Mouse (Mus musculus) 3134 (cell line): ENCODE data around the gene Gps2.
"Not testable (repeated sequence)": the region's sequence is repeated elsewhere in the genome, so short reads cannot be mapped to it uniquely, and the experiment has no call there.

Experiments used
- DNase-seq: peaks from one replicate; pipeline ENCODE4 v3.0.0-alpha.2; 2011; ENCODE audit warnings: low spot score; ENCODE audit not compliant: insufficient read length; ENCODE audit errors: extremely low read depth

Gene Gps2

DNA sequence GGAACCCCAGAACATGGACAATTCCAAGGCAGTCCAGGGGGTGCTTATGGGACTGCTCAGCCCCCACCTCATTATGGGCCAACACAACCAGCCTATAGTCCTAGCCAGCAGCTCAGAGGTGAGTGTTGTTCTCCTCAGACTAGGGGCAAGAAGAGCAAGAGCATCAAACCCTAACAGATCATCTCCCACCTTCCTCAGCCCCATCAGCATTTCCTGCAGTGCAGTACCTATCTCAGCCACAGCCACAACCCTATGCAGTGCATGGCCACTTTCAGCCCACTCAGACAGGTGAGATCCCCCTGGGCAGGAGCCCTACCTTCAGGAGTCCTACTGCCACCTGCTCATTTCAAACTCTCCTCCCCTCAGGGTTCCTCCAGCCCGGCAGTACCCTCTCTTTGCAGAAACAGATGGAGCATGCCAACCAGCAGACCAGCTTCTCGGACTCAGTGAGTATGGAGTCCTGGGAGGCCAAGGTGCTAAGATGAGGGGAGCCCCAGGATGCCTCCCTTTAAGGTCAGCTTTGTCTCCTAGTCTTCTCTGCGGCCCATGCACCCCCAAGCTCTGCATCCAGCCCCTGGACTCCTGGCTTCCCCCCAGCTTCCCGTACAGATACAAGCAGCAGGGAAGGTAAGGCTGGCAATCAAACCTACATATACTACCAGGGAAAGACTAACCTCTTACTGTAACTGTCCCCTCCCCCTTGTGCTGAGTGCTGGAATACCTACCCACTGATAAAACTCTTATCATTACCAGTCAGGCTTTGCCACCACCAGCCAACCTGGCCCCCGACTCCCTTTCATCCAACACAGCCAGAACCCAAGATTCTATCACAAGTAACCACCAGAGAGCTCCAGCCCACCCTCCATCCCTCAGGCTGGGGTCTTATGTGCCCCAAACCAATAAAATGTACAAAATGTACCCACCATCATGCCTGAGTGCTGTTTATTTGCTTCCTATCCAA lies 2.3 kb downstream of the Gps2 start:
- no peak for DNase-seq

- DNase-seq = not testable (repeated sequence)
These were observed 3.1 kb downstream of the Gps2 start for GRCm38 (mm10) chr11:69916652-69917378.

- no peak for DNase-seq
These were observed 3.8 kb downstream of the Gps2 start for GRCm38 (mm10) chr11:69917379-69917948.

- no peak for DNase-seq
These were observed 4.4 kb downstream of the Gps2 start for GRCm38 (mm10) chr11:69918118-69918517.

DNA sequence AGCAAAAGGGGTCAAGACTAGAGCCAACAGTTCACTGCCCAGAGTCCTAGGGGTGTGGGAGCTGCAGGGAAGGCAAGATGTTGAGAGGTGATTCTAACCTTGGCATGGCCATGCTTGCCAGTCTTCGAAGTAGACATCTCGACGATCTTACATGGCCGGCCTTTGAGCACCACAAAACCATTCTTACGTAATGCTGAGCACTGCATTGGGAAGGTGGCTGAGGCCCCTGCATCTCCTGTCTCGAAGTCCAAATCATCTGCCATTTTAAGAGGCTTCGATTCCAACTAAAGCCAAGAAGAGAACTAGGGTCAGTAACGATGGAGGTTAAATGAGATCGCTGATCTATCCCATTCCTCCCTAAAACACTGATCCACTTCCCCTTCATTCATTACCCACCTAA lies 5.4 kb downstream of the Gps2 start:
- no peak for DNase-seq

GRCm38 (mm10) chr11:69919661-69920265 lies 6.1 kb downstream of the Gps2 start:
- DNase-seq = peak; percentile 82

GRCm38 (mm10) chr11:69920266-69921031 lies 6.8 kb downstream of the Gps2 start:
- DNase-seq = peak; percentile 65

GRCm38 (mm10) chr11:69921114-69922011 lies 7.7 kb downstream of the Gps2 start, which contains the start of gene Eif5a:
Gene Eif5a (minus strand): TSS chr11:69921958.
- peak; percentile 100 for DNase-seq

DNA sequence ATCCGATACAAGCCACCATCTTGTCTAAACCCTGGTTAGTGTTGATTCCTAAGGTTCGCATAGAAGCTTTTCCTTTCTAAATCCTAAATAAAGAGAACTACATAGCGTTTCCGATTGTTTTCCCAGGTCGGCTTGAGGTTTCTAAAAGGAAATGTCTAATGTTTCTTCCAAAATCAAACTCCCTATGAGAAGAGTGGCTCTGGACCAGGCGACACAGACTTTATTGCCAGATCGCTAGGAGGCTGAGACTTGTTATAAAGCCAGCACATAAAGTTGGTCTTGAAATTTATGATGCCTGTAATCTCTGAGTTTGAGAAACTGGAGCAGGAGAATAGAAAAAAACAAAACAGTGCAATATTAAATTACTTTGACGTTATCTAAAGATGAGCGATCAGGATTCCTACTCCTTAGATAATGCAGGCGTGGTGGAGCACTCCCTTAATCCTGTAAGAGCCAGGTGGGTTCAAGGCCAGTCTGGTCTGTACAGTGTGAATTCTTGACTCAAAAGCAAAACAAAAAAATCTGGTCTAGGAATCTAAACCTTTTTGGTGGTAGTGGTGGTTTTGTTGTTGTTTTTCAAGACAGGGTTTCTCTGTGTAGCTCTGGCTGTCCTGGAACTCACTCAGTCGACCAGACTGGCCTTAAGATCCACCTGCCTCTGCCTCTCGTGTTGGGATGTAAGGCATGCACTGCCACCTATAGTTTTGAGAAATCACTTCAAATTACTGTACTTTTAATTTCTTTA lies 8.5 kb downstream of the Gps2 start:
- peak; percentile 36 for DNase-seq

GRCm38 (mm10) chr11:69922796-69923195 lies 9.1 kb downstream of the Gps2 start:
- no peak for DNase-seq

- DNase-seq = no peak
These were observed 13.8 kb downstream of the Gps2 start for GRCm38 (mm10) chr11:69927501-69927900.

DNA sequence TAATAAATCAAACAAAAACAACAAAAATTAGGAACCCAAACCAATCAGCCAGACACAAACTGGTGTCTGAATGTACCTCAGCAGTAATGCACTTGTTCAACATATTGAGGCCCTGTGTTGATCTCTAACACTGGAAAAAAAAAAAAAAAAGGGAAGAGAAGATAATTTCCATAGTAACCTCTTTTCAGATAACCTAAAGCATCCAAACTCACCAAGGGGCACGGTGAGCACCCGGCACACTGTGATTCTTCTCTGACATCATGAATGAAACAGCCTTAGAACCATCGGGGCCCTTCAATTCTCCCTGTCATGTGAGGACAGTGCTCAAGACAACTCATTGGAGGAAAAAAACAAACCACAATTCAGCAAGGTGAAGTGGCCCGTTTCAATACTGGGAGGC lies 16.0 kb downstream of the Gps2 start:
- DNase-seq = no peak

DNA sequence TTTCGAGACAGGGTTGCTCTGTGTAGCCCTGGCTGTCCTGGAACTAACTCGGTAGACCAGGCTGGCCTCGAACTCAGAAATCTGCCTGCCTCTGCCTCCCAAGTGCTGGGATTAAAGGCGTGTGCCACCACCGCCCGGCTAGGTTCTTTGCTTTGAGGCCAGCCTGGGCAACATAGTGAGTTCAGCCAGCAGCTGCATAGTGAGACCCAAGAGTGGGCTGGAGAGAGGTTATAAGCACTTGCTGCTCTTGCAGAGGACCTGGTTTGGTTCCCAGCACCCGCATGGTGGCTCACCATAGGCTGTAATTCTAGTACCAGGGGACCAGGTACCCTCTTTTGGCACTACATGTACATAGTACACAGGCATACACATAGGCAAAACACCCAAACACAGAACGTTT lies 16.5 kb downstream of the Gps2 start:
- DNase-seq = not testable (repeated sequence)

DNA sequence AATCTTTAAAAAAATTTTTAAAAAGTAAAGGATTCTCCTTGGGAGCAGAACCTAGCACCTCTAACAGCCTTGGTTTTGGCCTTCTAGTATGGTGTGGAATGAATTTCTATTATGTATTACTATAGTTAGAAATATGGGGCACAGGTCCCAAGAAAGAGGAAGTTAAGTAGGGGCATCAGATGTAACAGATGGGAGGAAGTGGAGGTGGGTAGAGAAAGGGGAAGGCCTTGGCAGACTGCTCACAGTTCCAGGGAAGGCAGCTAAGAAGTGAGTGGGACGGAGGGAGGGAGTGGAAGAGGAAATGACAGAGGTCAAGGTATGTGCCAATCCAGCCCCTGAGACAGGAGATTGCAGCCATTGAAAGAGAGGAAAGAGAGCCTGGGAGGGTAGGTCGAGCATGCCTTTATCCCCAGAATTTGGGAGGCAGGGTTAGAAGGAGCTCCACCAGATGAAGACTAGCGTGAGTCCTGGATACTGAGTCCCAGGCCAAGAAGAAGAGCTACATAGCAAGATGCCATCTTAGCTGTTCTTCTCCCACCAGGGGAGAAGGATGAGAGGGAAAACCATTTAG lies 17.4 kb downstream of the Gps2 start:
- DNase-seq = no peak

GRCm38 (mm10) chr11:69931769-69932168 lies 18.1 kb downstream of the Gps2 start:
- no peak for DNase-seq

GRCm38 (mm10) chr11:69932254-69932653 lies 18.6 kb downstream of the Gps2 start:
- DNase-seq = no peak

DNA sequence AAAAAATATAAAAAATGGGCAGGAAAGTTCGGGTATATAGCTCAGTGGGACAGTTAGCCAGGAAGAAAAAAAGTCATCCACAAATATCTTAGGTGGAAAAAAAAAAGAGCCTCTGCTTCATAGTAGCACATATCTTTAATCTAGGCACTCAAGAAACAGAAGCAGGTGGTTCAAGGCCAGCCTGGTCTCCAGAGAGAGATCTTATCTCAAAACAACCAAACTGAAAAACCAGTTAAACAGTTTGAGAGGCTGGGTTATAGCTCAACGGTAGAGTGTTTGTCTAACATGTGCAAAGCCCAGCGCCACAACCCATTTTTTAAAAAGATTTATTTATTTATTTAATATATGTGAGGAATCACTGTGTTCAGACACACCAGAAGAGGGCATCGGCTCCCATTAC lies 19.4 kb downstream of the Gps2 start:
- DNase-seq = no peak

DNA sequence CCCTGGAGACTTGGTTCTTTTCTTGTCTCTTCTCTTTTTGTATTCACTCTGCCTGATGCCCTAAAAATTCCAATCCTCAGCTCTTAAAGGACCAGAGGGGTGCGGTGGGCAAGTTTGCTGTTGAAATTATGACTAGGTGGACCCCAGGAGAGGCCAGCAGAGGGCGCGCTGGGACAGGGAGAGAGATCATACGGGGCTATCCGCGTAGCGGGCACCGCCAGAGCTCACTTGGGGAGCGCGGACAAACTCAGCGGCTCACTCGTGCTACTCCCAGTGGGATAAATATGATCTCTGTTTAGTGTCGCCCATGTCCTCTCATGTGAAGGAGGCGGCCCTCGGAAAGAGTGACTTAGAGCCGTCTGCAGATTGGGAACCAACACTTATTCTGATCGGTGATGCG lies 20.5 kb downstream of the Gps2 start:
- DNase-seq = peak; percentile 37
